Mouse (Mus musculus) right cerebral cortex, postnatal 4 days (tissue): ENCODE measurements at regions not wholly inside any gene's neighbourhood (a gene's known extent, or its start where the extent isn't known, plus 50 kb on each side); places are given as distances from the start of the nearest gene placed in this dataset.

Experiments used
- DNase-seq: peaks from one replicate; pipeline ENCODE4 v3.0.0-alpha.2; 2022

- DNase-seq: no peak
Observed at GRCm38 (mm10) chr10:45763160-45763955, 185.7 kb downstream of the Hace1 start.

- DNase-seq: no peak
Observed at GRCm38 (mm10) chr10:45779720-45780119, 202.1 kb downstream of the Hace1 start.

- DNase-seq: no peak
Observed at GRCm38 (mm10) chr10:45783026-45783425, 205.4 kb downstream of the Hace1 start.

GRCm38 (mm10) chr10:45783461-45784149, 206.0 kb downstream of the Hace1 start:
- no peak for DNase-seq

GRCm38 (mm10) chr10:45784150-45784479, 206.5 kb downstream of the Hace1 start:
- no peak for DNase-seq

- DNase-seq: no peak
Observed at GRCm38 (mm10) chr10:45784575-45784974, 206.9 kb downstream of the Hace1 start.

GRCm38 (mm10) chr10:45788356-45788755, 210.7 kb downstream of the Hace1 start:
- DNase-seq: no peak

- DNase-seq: no peak
Observed at GRCm38 (mm10) chr10:45795582-45795981, 218.0 kb downstream of the Hace1 start.

- peak; percentile 62 for DNase-seq
Observed at GRCm38 (mm10) chr10:45800070-45800851, 222.6 kb downstream of the Hace1 start.

- no peak for DNase-seq
Observed at GRCm38 (mm10) chr10:45801463-45801862, 223.8 kb downstream of the Hace1 start.

GRCm38 (mm10) chr10:45806984-45807827, 229.6 kb downstream of the Hace1 start:
- DNase-seq: no peak

- DNase-seq: peak; percentile 46
Observed at GRCm38 (mm10) chr10:45811882-45812281, 234.3 kb downstream of the Hace1 start.

GRCm38 (mm10) chr10:45813804-45814203, 236.2 kb downstream of the Hace1 start:
- no peak for DNase-seq

GRCm38 (mm10) chr10:45816679-45817078, 239.1 kb downstream of the Hace1 start:
- no peak for DNase-seq

- DNase-seq: no peak
Observed at GRCm38 (mm10) chr10:45820986-45821655, 243.5 kb downstream of the Hace1 start.

- DNase-seq: no peak
Observed at GRCm38 (mm10) chr10:45822251-45822650, 244.6 kb downstream of the Hace1 start.

- no peak for DNase-seq
Observed at GRCm38 (mm10) chr10:45823612-45824011, 246.0 kb downstream of the Hace1 start.

GRCm38 (mm10) chr10:45848654-45849053, 271.0 kb downstream of the Hace1 start:
- no peak for DNase-seq

- no peak for DNase-seq
Observed at GRCm38 (mm10) chr10:45849841-45850240, 272.2 kb downstream of the Hace1 start.

GRCm38 (mm10) chr10:45850625-45851024, 273.0 kb downstream of the Hace1 start:
- DNase-seq: no peak

GRCm38 (mm10) chr10:45852688-45853087, 275.1 kb downstream of the Hace1 start:
- DNase-seq: no peak

- DNase-seq: no peak
Observed at GRCm38 (mm10) chr10:45855514-45855913, 277.9 kb downstream of the Hace1 start.
